Mouse (Mus musculus): ENCODE results near the gene Thoc5. TPM values are rescaled to one million over a fixed set of nuclear protein-coding genes. Genes with fewer than 3 reads are reported as not detected.

Gene Thoc5
- polyA plus RNA-seq, 1 experiment = not detected

DNA sequence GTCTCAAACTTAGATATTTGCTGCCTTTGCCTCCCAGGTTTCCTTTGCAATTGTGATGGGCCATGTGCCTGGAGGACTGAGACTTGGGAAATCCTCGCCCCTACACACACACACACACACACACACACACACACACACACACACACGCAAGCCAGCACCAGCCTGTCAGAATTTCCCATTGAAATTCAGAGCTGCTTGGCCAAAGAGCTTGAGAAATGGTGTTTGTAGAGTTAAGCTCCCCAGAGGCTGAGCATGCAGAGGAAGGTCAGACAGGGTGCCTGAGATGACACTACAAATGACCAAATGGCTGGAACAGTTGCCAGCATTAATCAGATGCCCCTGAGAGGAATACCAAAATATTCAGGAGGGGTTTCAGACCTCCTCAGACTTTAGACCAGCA lies 71.2 kb downstream of the Thoc5 start:
- TF ChIP-seq POLR2A (IDR thresholded peaks at IDR 0.05; ENCODE audit: insufficient read depth, low read depth, low read length) (no peak), CTCF (IDR thresholded peaks at IDR 0.05; ENCODE audit: insufficient read depth, low read depth, low read length) (no peak)
- 70% methylated on average over 2 of the region's 2 CpGs for WGBS
- Histone ChIP-seq H3K27ac (ENCODE audit: insufficient read depth, low read depth, low read length) (no peak overlapping the region), H3K4me1 (ENCODE audit: control insufficient read depth, insufficient read depth, low read length) (peaks cover 9% of the 10 kb centered on the region; the same call in 1 of the 2 replicates), H3K4me3 (ENCODE audit: insufficient read depth, low read depth, low read length) (no peak overlapping the region)

GRCm38 (mm10) chr11:4966888-4967287 lies 71.8 kb downstream of the Thoc5 start:
- WGBS = 67% methylated on average over 5 of the region's 5 CpGs
- TF ChIP-seq POLR2A (IDR thresholded peaks at IDR 0.05; ENCODE audit: insufficient read depth, low read depth, low read length) = no peak
- no peak for TF ChIP-seq CTCF (IDR thresholded peaks at IDR 0.05; ENCODE audit: insufficient read depth, low read depth, low read length)
- H3K27ac ChIP-seq (ENCODE audit: insufficient read depth, low read depth, low read length) = no peak overlapping the region
- H3K4me3 ChIP-seq (ENCODE audit: insufficient read depth, low read depth, low read length) = no peak overlapping the region
- peaks cover 9% of the 10 kb centered on the region; the same call in 1 of the 2 replicates for H3K4me1 ChIP-seq (ENCODE audit: control insufficient read depth, insufficient read depth, low read length)

DNA sequence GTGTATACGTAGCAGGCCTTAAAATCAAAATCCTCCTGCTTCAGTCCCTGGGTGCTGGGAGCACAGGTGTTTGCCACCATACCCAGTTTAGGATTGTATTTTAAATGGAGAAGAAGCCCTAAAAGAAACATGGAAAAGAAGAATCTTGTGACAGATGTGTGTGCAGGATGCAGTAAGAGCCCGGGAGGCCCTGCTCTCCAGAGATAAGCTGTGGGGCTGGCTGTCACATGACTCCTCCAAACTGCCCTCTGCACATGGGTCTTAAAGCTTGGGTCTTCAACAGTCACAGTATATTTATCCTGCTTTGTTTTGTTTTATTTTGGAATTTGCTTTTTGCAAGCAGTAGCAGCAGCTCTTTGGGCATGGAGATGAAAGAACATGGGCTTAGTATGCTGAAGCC lies 72.4 kb downstream of the Thoc5 start:
- Histone ChIP-seq H3K4me3 (ENCODE audit: insufficient read depth, low read depth, low read length) (no peak overlapping the region), H3K4me1 (ENCODE audit: control insufficient read depth, insufficient read depth, low read length) (peaks cover 9% of the 10 kb centered on the region; the same call in 1 of the 2 replicates), H3K27ac (ENCODE audit: insufficient read depth, low read depth, low read length) (no peak overlapping the region)
- WGBS = 78% methylated on average over 2 of the region's 2 CpGs
- no peak for TF ChIP-seq CTCF (IDR thresholded peaks at IDR 0.05; ENCODE audit: insufficient read depth, low read depth, low read length)
- TF ChIP-seq POLR2A (IDR thresholded peaks at IDR 0.05; ENCODE audit: insufficient read depth, low read depth, low read length) = no peak

DNA sequence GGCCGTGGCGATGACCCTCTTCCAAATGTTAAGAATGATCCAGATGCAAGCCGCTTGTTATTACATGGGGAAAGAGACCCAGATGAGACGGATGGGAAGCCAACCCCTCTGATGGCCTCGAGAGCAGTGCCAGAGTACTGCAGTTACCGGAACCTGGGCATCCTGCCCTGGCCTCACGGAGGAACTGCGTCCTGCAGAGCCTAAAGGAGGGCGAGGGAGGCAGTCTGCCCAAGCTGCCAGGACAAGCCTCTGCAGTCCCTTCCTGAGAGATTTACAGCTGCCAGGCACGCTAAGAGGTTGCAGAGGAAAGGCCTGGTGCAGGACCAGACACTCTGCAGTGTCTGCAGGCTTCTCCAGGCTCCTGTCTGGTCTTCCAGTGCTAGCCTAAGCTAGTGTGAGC lies 73.3 kb downstream of the Thoc5 start:
- Histone ChIP-seq H3K4me1 (ENCODE audit: control insufficient read depth, insufficient read depth, low read length) (peaks cover 9% of the 10 kb centered on the region), H3K27ac (ENCODE audit: insufficient read depth, low read depth, low read length) (no peak overlapping the region), H3K4me3 (ENCODE audit: insufficient read depth, low read depth, low read length) (no peak overlapping the region)
- WGBS = 65% methylated on average over 10 of the region's 10 CpGs
- TF ChIP-seq CTCF (IDR thresholded peaks at IDR 0.05; ENCODE audit: insufficient read depth, low read depth, low read length) (no peak), POLR2A (IDR thresholded peaks at IDR 0.05; ENCODE audit: insufficient read depth, low read depth, low read length) (no peak)

- peaks cover 4% of the 10 kb centered on the region for H3K4me1 ChIP-seq (ENCODE audit: control insufficient read depth, insufficient read depth, low read length)
- H3K27ac ChIP-seq (ENCODE audit: insufficient read depth, low read depth, low read length) = no peak overlapping the region
- TF ChIP-seq CTCF (IDR thresholded peaks at IDR 0.05; ENCODE audit: insufficient read depth, low read depth, low read length) = no peak
- TF ChIP-seq POLR2A (IDR thresholded peaks at IDR 0.05; ENCODE audit: insufficient read depth, low read depth, low read length) = no peak
- no peak overlapping the region for H3K4me3 ChIP-seq (ENCODE audit: insufficient read depth, low read depth, low read length)
- 45% methylated on average over 13 of the region's 13 CpGs for WGBS
Measured at GRCm38 (mm10) chr11:4972967-4973870, 78.1 kb downstream of the Thoc5 start.

GRCm38 (mm10) chr11:4973871-4974256 lies 78.7 kb downstream of the Thoc5 start:
- no peak overlapping the region for H3K4me3 ChIP-seq (ENCODE audit: insufficient read depth, low read depth, low read length)
- no peak for TF ChIP-seq POLR2A (IDR thresholded peaks at IDR 0.05; ENCODE audit: insufficient read depth, low read depth, low read length)
- no peak for TF ChIP-seq CTCF (IDR thresholded peaks at IDR 0.05; ENCODE audit: insufficient read depth, low read depth, low read length)
- WGBS = 86% methylated on average over 2 of the region's 2 CpGs
- peaks cover 4% of the 10 kb centered on the region for H3K4me1 ChIP-seq (ENCODE audit: control insufficient read depth, insufficient read depth, low read length)
- no peak overlapping the region for H3K27ac ChIP-seq (ENCODE audit: insufficient read depth, low read depth, low read length)

GRCm38 (mm10) chr11:4974376-4975122 lies 79.4 kb downstream of the Thoc5 start:
- Histone ChIP-seq H3K4me1 (ENCODE audit: control insufficient read depth, insufficient read depth, low read length) (peaks cover 4% of the 10 kb centered on the region), H3K27ac (ENCODE audit: insufficient read depth, low read depth, low read length) (no peak overlapping the region), H3K4me3 (ENCODE audit: insufficient read depth, low read depth, low read length) (no peak overlapping the region)
- TF ChIP-seq POLR2A (IDR thresholded peaks at IDR 0.05; ENCODE audit: insufficient read depth, low read depth, low read length) = no peak
- TF ChIP-seq CTCF (IDR thresholded peaks at IDR 0.05; ENCODE audit: insufficient read depth, low read depth, low read length) = no peak
- 81% methylated on average over 11 of the region's 11 CpGs for WGBS

GRCm38 (mm10) chr11:4975623-4976022 lies 80.5 kb downstream of the Thoc5 start:
- no peak for TF ChIP-seq POLR2A (IDR thresholded peaks at IDR 0.05; ENCODE audit: insufficient read depth, low read depth, low read length)
- TF ChIP-seq CTCF (IDR thresholded peaks at IDR 0.05; ENCODE audit: insufficient read depth, low read depth, low read length) = peak; percentile 45
- Histone ChIP-seq H3K4me3 (ENCODE audit: insufficient read depth, low read depth, low read length) (no peak overlapping the region), H3K27ac (ENCODE audit: insufficient read depth, low read depth, low read length) (no peak overlapping the region), H3K4me1 (ENCODE audit: control insufficient read depth, insufficient read depth, low read length) (peaks cover 4% of the 10 kb centered on the region)
- WGBS = 7% methylated on average over 14 of the region's 14 CpGs

Other genes with a start within 250 kb of the Thoc5 start
- 1,259 TPM in 1 of 2 replicates, not detected in the other for gene Uqcr10, start 191.0 kb upstream of the Thoc5 start, polyA plus RNA-seq (2012; ENCODE audit: insufficient read depth, insufficient read length, low replicate concordance, missing spikeins)
- gene Zmat5, start 190.6 kb upstream of the Thoc5 start, polyA plus RNA-seq (2012; ENCODE audit: insufficient read depth, insufficient read length, low replicate concordance, missing spikeins) = not detected in 2 replicates
- gene Cabp7, start 148.5 kb upstream of the Thoc5 start, polyA plus RNA-seq (2012; ENCODE audit: insufficient read depth, insufficient read length, low replicate concordance, missing spikeins) = not detected in 2 replicates
- gene Nf2, start 45.8 kb upstream of the Thoc5 start, polyA plus RNA-seq (2012; ENCODE audit: insufficient read depth, insufficient read length, low replicate concordance, missing spikeins) = not detected in 2 replicates
- gene Nipsnap1, start 21.4 kb upstream of the Thoc5 start, polyA plus RNA-seq (2012; ENCODE audit: insufficient read depth, insufficient read length, low replicate concordance, missing spikeins) = not detected in 2 replicates
- gene Nefh, start 52.7 kb downstream of the Thoc5 start, polyA plus RNA-seq (2012; ENCODE audit: insufficient read depth, insufficient read length, low replicate concordance, missing spikeins) = not detected in 2 replicates
- 603 TPM in 1 of 2 replicates, not detected in the other for gene Ap1b1, start 91.5 kb downstream of the Thoc5 start, polyA plus RNA-seq (2012; ENCODE audit: insufficient read depth, insufficient read length, low replicate concordance, missing spikeins)
- not detected in 2 replicates for gene Rasl10a, start 162.8 kb downstream of the Thoc5 start, polyA plus RNA-seq (2012; ENCODE audit: insufficient read depth, insufficient read length, low replicate concordance, missing spikeins)
- gene Gas2l1, start 170.0 kb downstream of the Thoc5 start, polyA plus RNA-seq (2012; ENCODE audit: insufficient read depth, insufficient read length, low replicate concordance, missing spikeins) = not detected in 2 replicates
- not detected in 2 replicates for gene Rhbdd3, start 203.6 kb downstream of the Thoc5 start, polyA plus RNA-seq (2012; ENCODE audit: insufficient read depth, insufficient read length, low replicate concordance, missing spikeins)
- gene Ewsr1, start 203.9 kb downstream of the Thoc5 start, polyA plus RNA-seq (2012; ENCODE audit: insufficient read depth, insufficient read length, low replicate concordance, missing spikeins) = 1,053 and 1,293 TPM in 2 replicates

Data from olfactory bulb, adult 2 months (tissue).